Mouse (Mus musculus) hindbrain, embryonic 12.5 days (tissue): ENCODE results near the gene Ldlrad3. TPM values are rescaled to one million over a fixed set of nuclear protein-coding genes. Genes with fewer than 3 reads are reported as not detected.

Experiments
- ATAC-seq: fragments of 200-750 bp; cut with Nextera tagmentation; 2 replicates; pipeline ENCODE4 v1.8.0; 2017; ENCODE audit warnings: moderate TSS enrichment; ENCODE audit not compliant: low FRiP score
- H3K27ac ChIP-seq: fragments of 300-500 bp; sonication (generic); 2 replicates; pipeline ENCODE4 v1.5.1; 2016; ENCODE audit warnings: mild to moderate bottlenecking
- H3K27me3 ChIP-seq: fragments of 300-500 bp; sonication (generic); 2 replicates; pipeline ENCODE4 v1.6.1; 2016; ENCODE audit warnings: mild to moderate bottlenecking
- H3K36me3 ChIP-seq: fragments of 300-500 bp; sonication (generic); 2 replicates; pipeline ENCODE4 v1.6.1; 2016; ENCODE audit warnings: mild to moderate bottlenecking
- H3K4me1 ChIP-seq: fragments of 300-500 bp; sonication (generic); 2 replicates; pipeline ENCODE4 v1.6.1; 2016
- H3K4me2 ChIP-seq: fragments of 300-500 bp; sonication (generic); replicated peaks from 2 replicates; pipeline ENCODE4 v1.6.1; 2016; ENCODE audit warnings: mild to moderate bottlenecking
- H3K4me3 ChIP-seq: fragments of 300-500 bp; sonication (generic); 2 replicates; pipeline ENCODE4 v1.5.1; 2016; ENCODE audit warnings: mild to moderate bottlenecking
- H3K9ac ChIP-seq: fragments of 300-500 bp; sonication (generic); 2 replicates; pipeline ENCODE4 v1.6.1; 2016; ENCODE audit warnings: mild to moderate bottlenecking, moderate library complexity
- H3K9me3 ChIP-seq: fragments of 300-500 bp; sonication (generic); replicated peaks from 2 replicates; pipeline ENCODE4 v1.6.1; 2016; ENCODE audit warnings: mild to moderate bottlenecking
- WGBS: fragments of 180-500 bp; shearing (Covaris S2); methylation state at CpG from one replicate; pipeline ENCODE4 v1.1.7; 2016; 5-methylcytosine and 5-hydroxymethylcytosine counted together
- polyA plus RNA-seq: library from polyadenylated mRNA; unstranded; fragments of >200 nt; fragmentation: Nextera tagmentation; extraction: Ambion mirVana; gene quantifications from 2 replicates; pipeline ENCODE4 v1.2.1, GENCODE M21; 2016

Ldlrad3 gene
- polyA plus RNA-seq, 1 experiment from 2014 or later: 54.9 TPM

GRCm38 (mm10) chr2:101967152-101967551, 219.0 kb downstream of the Ldlrad3 start:
- Histone ChIP-seq H3K27ac (peak overlapping the region; percentile 76), H3K4me1 (peaks cover 64% of the 10 kb centered on the region), H3K4me3 (no peak overlapping the region), H3K27me3 (no peaks in the 10 kb centered on the region), H3K36me3 (no peaks in the 10 kb centered on the region), H3K9ac (no peak overlapping the region), H3K9me3 (no peaks in the 10 kb centered on the region), H3K4me2 (no peak overlapping the region)
- WGBS: 27% methylated on average over 7 of the region's 7 CpGs
- no peak for ATAC-seq

GRCm38 (mm10) chr2:101966017-101966416, 220.2 kb downstream of the Ldlrad3 start:
- ATAC-seq: no peak
- Histone ChIP-seq H3K4me2 (no peak overlapping the region), H3K9me3 (no peaks in the 10 kb centered on the region), H3K27ac (peak overlapping the region; percentile 19), H3K4me1 (peaks cover 66% of the 10 kb centered on the region), H3K27me3 (no peaks in the 10 kb centered on the region), H3K4me3 (no peak overlapping the region), H3K9ac (no peak overlapping the region), H3K36me3 (no peaks in the 10 kb centered on the region)
- WGBS: 69% methylated on average over 4 of the region's 4 CpGs

DNA sequence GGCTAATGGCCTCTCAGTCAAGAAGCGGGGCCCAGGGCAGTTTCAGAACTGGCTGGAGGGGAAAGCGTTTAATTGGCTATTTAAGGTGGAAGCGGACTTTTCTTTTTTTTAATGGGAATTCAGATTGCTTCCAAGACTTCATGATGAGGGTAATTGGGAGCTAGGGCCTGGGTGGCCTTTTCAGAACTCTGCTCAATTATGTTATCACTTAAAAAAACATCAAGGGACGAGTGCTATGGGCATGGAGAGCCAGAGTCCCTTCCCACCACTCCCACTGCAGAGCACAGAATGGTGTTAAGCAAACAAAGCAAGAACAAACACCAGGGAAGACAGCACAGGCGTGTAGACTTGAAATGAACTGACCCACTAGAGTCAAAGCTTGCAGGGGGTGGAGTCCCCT, 220.7 kb downstream of the Ldlrad3 start:
- H3K9ac ChIP-seq: no peak overlapping the region
- peak overlapping the region; percentile 19 for H3K27ac ChIP-seq
- H3K4me1 ChIP-seq: peaks cover 66% of the 10 kb centered on the region
- no peaks in the 10 kb centered on the region for H3K36me3 ChIP-seq
- H3K4me2 ChIP-seq: no peak overlapping the region
- no peaks in the 10 kb centered on the region for H3K27me3 ChIP-seq
- no peak overlapping the region for H3K4me3 ChIP-seq
- WGBS: 50% methylated on average over 5 of the region's 5 CpGs
- ATAC-seq: no peak
- H3K9me3 ChIP-seq: no peaks in the 10 kb centered on the region

DNA sequence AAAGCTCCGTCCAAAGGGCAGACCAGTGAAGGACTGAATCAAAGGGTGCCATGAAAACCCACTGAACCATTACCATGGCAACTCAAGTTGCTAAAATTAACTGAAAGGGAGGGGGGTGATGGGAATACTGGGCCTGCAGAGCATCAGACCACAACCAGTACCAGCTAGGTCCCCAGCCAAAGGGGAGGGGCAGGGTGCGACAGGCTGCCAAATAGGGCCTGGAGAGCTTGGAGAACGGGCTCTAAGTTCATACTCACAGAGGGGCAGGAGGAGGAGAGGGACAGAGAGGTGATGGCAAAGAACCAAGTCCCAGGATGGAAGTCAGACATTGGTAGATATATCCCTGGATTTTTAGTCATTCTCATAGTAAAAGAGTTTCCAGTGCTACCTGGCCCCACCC, 222.8 kb downstream of the Ldlrad3 start:
- no peaks in the 10 kb centered on the region for H3K36me3 ChIP-seq
- no peak overlapping the region for H3K4me3 ChIP-seq
- no peaks in the 10 kb centered on the region for H3K27me3 ChIP-seq
- ATAC-seq: no peak
- H3K9ac ChIP-seq: no peak overlapping the region
- H3K27ac ChIP-seq: no peak overlapping the region
- H3K9me3 ChIP-seq: no peaks in the 10 kb centered on the region
- H3K4me2 ChIP-seq: no peak overlapping the region
- H3K4me1 ChIP-seq: peaks cover 64% of the 10 kb centered on the region
- 66% methylated on average over 3 of the region's 3 CpGs for WGBS

DNA sequence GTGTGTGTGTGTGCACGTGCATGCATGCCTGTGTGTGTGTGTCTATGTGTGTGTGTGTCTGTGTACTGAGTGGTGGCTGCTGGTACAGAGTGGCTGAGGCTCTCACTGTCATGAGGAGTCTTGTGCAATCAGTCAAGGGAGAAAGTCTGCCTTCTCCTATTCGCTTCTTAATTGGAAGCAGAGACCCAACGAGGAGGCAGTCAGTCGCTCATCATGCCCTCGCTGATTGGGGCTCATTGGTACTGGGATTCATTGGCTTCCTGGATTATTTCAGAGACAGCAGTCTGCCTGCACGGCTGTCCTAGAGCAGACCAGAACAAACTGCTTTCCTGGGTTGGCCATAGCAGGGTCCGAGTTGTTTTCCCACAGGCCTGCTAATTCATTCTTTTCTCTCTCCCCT, 223.8 kb downstream of the Ldlrad3 start:
- no peak overlapping the region for H3K9ac ChIP-seq
- H3K36me3 ChIP-seq: no peaks in the 10 kb centered on the region
- H3K27me3 ChIP-seq: no peaks in the 10 kb centered on the region
- no peak overlapping the region for H3K4me3 ChIP-seq
- H3K4me1 ChIP-seq: peaks cover 55% of the 10 kb centered on the region
- WGBS: 68% methylated on average over 7 of the region's 7 CpGs
- H3K9me3 ChIP-seq: no peaks in the 10 kb centered on the region
- no peak overlapping the region for H3K27ac ChIP-seq
- H3K4me2 ChIP-seq: no peak overlapping the region
- ATAC-seq: peak; percentile 27; the same call in 1 of the 2 replicates

- WGBS: 68% methylated on average over 1 of the region's 1 CpGs
- Histone ChIP-seq H3K4me1 (peaks cover 53% of the 10 kb centered on the region), H3K4me3 (no peak overlapping the region), H3K4me2 (no peak overlapping the region), H3K27ac (peak overlapping the region; percentile 46; the same call in 1 of the 2 replicates), H3K36me3 (no peaks in the 10 kb centered on the region), H3K27me3 (no peaks in the 10 kb centered on the region), H3K9ac (no peak overlapping the region), H3K9me3 (no peaks in the 10 kb centered on the region)
- ATAC-seq: no peak
These were observed 224.8 kb downstream of the Ldlrad3 start for GRCm38 (mm10) chr2:101961391-101961790.

- Histone ChIP-seq H3K4me2 (no peak overlapping the region), H3K9me3 (no peaks in the 10 kb centered on the region), H3K9ac (no peak overlapping the region), H3K4me1 (peaks cover 53% of the 10 kb centered on the region), H3K27me3 (no peaks in the 10 kb centered on the region), H3K36me3 (no peaks in the 10 kb centered on the region), H3K4me3 (no peak overlapping the region), H3K27ac (peak overlapping the region; percentile 46; the same call in 1 of the 2 replicates)
- no peak for ATAC-seq
- 61% methylated on average over 8 of the region's 8 CpGs for WGBS
These were observed 225.5 kb downstream of the Ldlrad3 start for GRCm38 (mm10) chr2:101960658-101961057.

DNA sequence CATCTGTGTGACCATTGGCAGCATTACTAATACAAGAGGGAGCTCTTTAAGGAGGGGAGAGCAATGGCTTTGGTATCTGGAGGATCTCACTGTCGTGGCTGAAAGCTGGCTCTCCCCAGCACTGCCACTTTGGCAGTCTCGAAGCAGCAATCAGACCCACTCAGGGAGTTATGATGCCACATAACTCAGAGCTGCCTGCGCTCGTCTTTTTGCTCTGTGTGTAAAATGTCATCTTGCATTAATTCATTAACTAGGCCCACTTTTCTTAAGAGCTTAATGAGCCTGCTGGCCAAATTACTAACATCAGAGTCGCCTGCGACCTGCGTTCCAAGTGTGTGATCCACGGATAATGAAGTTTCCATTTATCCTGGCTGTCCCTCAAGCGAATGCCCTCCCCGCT, 230.1 kb downstream of the Ldlrad3 start:
- Histone ChIP-seq H3K4me2 (no peak overlapping the region), H3K27me3 (no peaks in the 10 kb centered on the region), H3K4me3 (no peak overlapping the region), H3K36me3 (peaks cover 27% of the 10 kb centered on the region), H3K9me3 (no peaks in the 10 kb centered on the region), H3K9ac (0 out of 2 replicates have a peak overlapping the region, but pooled peaks have one; percentile 20), H3K4me1 (peaks cover 28% of the 10 kb centered on the region), H3K27ac (peak overlapping the region; percentile 66)
- 65% methylated on average over 10 of the region's 10 CpGs for WGBS
- ATAC-seq: 0 out of 2 replicates have a peak, but pooled peaks have one; percentile 27

DNA sequence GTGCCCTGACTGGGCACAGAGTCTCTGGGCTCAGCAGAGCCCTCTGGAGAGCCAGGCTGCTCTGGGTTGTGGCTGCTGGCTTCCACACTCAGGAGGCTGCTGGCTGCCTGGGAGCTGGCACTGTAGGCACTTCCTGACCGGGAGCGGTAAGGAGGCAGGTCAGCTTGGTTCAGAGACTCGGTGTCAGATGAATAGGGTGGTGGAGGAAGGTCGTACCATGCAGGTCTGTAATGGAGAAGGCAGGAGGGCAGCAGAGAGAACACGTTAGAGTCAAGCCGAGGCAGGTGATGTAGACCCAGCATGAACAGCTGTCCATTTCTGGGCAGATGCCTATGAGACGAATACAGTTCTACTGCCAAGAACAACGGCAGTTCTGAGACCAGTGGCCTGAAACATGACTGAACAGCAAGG, 233.2 kb downstream of the Ldlrad3 start:
- no peak for ATAC-seq
- Histone ChIP-seq H3K36me3 (peaks cover 30% of the 10 kb centered on the region), H3K27me3 (no peaks in the 10 kb centered on the region), H3K9me3 (no peaks in the 10 kb centered on the region), H3K27ac (no peak overlapping the region), H3K4me1 (peaks cover 23% of the 10 kb centered on the region), H3K9ac (no peak overlapping the region), H3K4me3 (no peak overlapping the region), H3K4me2 (no peak overlapping the region)
- WGBS: 86% methylated on average over 8 of the region's 8 CpGs

DNA sequence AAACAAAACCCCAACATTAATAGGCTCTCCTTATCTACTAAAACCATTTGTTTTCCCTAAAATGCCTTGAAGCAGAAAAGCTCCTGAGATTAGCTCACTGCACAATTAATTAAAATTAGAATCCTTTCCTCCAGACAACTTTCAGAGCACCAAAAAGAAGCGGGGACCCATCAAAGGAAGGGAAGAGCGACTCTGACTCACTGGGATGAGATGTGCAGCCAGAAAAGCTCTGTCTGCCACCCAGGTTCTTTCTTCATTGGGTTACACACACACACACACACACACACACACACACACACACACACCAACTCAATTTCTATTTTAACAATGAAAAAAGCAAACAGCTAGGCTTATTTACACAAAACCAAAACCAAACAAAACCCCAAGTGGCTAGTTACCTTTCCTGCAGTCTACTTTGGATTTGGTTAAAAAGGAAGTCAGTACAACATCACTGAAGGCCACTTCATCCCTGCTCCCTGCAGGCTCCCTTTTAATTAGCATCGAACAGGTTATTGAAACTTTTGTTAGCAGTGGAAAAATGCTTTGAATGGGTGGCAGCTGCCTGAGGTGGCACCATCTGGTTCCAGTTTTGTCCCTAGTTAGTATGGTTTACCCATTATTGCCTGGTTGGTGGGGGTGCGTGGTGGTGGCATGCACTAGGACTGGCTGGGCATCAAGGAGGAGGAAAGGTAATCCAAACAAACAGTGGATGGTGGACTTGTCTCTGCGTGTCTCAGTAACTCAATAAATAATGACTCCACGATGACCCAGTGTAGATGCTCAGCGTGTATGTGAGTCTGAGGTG, 235.3 kb downstream of the Ldlrad3 start:
- Histone ChIP-seq H3K4me2 (no peak overlapping the region), H3K4me1 (peaks cover 12% of the 10 kb centered on the region), H3K27ac (peak overlapping the region; percentile 40; the same call in 1 of the 2 replicates), H3K4me3 (no peak overlapping the region), H3K9me3 (no peaks in the 10 kb centered on the region), H3K9ac (no peak overlapping the region), H3K36me3 (peaks cover 30% of the 10 kb centered on the region), H3K27me3 (no peaks in the 10 kb centered on the region)
- ATAC-seq: no peak
- WGBS: 75% methylated on average over 7 of the region's 7 CpGs

- Histone ChIP-seq H3K9ac (no peak overlapping the region), H3K9me3 (no peaks in the 10 kb centered on the region), H3K36me3 (no peaks in the 10 kb centered on the region), H3K4me3 (no peak overlapping the region), H3K4me1 (peaks cover 6% of the 10 kb centered on the region), H3K27ac (no peak overlapping the region), H3K4me2 (no peak overlapping the region), H3K27me3 (no peaks in the 10 kb centered on the region)
- no peak for ATAC-seq
- 91% methylated on average over 1 of the region's 1 CpGs for whole genome bisulfite sequencing
These were observed 251.2 kb downstream of the Ldlrad3 start for GRCm38 (mm10) chr2:101935006-101935405.

DNA sequence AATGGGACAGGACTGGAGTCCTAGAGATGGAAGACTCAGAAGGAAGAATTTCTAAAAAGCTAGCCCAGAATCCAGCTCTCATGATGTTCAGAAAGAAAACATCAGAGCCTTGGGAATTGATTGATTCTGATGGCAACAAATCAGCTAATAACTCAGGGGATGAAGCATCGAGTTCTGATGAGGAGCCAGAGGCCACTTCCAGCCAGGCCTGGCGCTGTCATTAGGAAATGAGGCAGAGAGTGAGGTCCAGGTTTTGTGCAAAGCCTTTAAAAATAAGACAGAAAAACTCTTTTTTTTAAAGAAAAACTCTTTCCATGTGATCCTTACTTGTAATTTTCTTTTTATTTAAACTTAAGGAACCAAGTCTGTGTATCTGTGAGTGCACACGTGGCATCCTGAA, 252.9 kb downstream of the Ldlrad3 start:
- Histone ChIP-seq H3K9me3 (no peaks in the 10 kb centered on the region), H3K4me2 (no peak overlapping the region), H3K4me3 (no peak overlapping the region), H3K9ac (no peak overlapping the region), H3K4me1 (peaks cover 6% of the 10 kb centered on the region), H3K27me3 (no peaks in the 10 kb centered on the region), H3K27ac (0 out of 2 replicates have a peak overlapping the region, but pooled peaks have one; percentile 69), H3K36me3 (no peaks in the 10 kb centered on the region)
- no peak for ATAC-seq
- 84% methylated on average over 3 of the region's 3 CpGs for WGBS
